Mouse (Mus musculus) monocyte, adult 5-6 weeks (primary cell): ENCODE results near the gene Bmp2k. TPM values are rescaled to one million over a fixed set of nuclear protein-coding genes. Genes with fewer than 3 reads are reported as not detected.
"Not testable (repeated sequence)": the region's sequence is repeated elsewhere in the genome, so short reads cannot be mapped to it uniquely, and the experiment has no call there.

ENCODE experiments used
- ATAC-seq: fragments of 153-309, 156-312 bp; replicated peaks from 2 replicates; pipeline ENCODE4 v1.8.0; 2017; ENCODE audit warnings: mild to moderate bottlenecking; ENCODE audit not compliant: low TSS enrichment, insufficient number of reproducible peaks, severe bottlenecking, poor library complexity, low FRiP score
- total RNA-seq: library from RNA; stranded (forward); fragments of 200-1000, 200-491, 200-594 nt; gene quantifications from 3 replicates; pipeline ENCODE4 v1.2.3, GENCODE M21; 2017

Bmp2k gene
- total RNA-seq, 1 experiment from 2014 or later, result 26.8 TPM

- no peak for ATAC-seq
Measured at GRCm38 (mm10) chr5:97024834-97025233, 27.3 kb downstream of the Bmp2k start.

GRCm38 (mm10) chr5:97025650-97026049 is 28.2 kb downstream of the Bmp2k start:
- ATAC-seq, result no peak

- ATAC-seq, result no peak
Measured at GRCm38 (mm10) chr5:97028004-97028403, 30.5 kb downstream of the Bmp2k start.

GRCm38 (mm10) chr5:97028840-97029239 is 31.4 kb downstream of the Bmp2k start:
- ATAC-seq, result not testable (repeated sequence)

- ATAC-seq, result no peak
Measured at GRCm38 (mm10) chr5:97031771-97032170, 34.3 kb downstream of the Bmp2k start.

- no peak for ATAC-seq
Measured at GRCm38 (mm10) chr5:97045260-97045659, 47.8 kb downstream of the Bmp2k start.

- no peak for ATAC-seq
Measured at GRCm38 (mm10) chr5:97046680-97047079, 49.2 kb downstream of the Bmp2k start.

GRCm38 (mm10) chr5:97048905-97049304 is 51.4 kb downstream of the Bmp2k start:
- no peak for ATAC-seq

GRCm38 (mm10) chr5:97054166-97054565 is 56.7 kb downstream of the Bmp2k start:
- no peak for ATAC-seq

GRCm38 (mm10) chr5:97054801-97055200 is 57.3 kb downstream of the Bmp2k start:
- ATAC-seq, result no peak

GRCm38 (mm10) chr5:97055511-97056068 is 58.1 kb downstream of the Bmp2k start:
- ATAC-seq, result peak; percentile 71

- no peak for ATAC-seq
Measured at GRCm38 (mm10) chr5:97056359-97056758, 58.9 kb downstream of the Bmp2k start.

GRCm38 (mm10) chr5:97056791-97057450 is 59.4 kb downstream of the Bmp2k start:
- ATAC-seq, result no peak

GRCm38 (mm10) chr5:97060864-97061263 is 63.4 kb downstream of the Bmp2k start:
- ATAC-seq, result no peak

- ATAC-seq, result no peak
Measured at GRCm38 (mm10) chr5:97062041-97062440, 64.6 kb downstream of the Bmp2k start.

GRCm38 (mm10) chr5:97065746-97066145 is 68.3 kb downstream of the Bmp2k start:
- ATAC-seq, result no peak

- no peak for ATAC-seq
Measured at GRCm38 (mm10) chr5:97075476-97076151, 78.1 kb downstream of the Bmp2k start.

GRCm38 (mm10) chr5:97076167-97076566 is 78.7 kb downstream of the Bmp2k start:
- ATAC-seq, result no peak

GRCm38 (mm10) chr5:97077676-97078075 is 80.2 kb downstream of the Bmp2k start:
- ATAC-seq, result no peak

- ATAC-seq, result no peak
Measured at GRCm38 (mm10) chr5:97078641-97079040, 81.2 kb downstream of the Bmp2k start.
